Mouse (Mus musculus): Measurements from ENCODE around the gene Gkn3.

- TF ChIP-seq EP300 (IDR thresholded peaks at IDR 0.05) (no peak), CTCF (IDR thresholded peaks at IDR 0.05) (peak; percentile 91)
Observed at GRCm38 (mm10) chr6:87386203-87386602, 2.5 kb downstream of the Gkn3 start.

Data from lung, postnatal 0 days (tissue).